Mouse (Mus musculus) neutrophil, adult 65 days (primary cell): ENCODE data around the gene Paics. TPM values are rescaled to one million over a fixed set of nuclear protein-coding genes. Genes with fewer than 3 reads are reported as not detected.

Experiments
- total RNA-seq: library from RNA; stranded (reverse); gene quantifications from 2 replicates; pipeline ENCODE4 v1.2.4, GENCODE M21; 2023

Gene Paics
- total RNA-seq, result 53.6 and 62.7 TPM in 2 replicates

DNA sequence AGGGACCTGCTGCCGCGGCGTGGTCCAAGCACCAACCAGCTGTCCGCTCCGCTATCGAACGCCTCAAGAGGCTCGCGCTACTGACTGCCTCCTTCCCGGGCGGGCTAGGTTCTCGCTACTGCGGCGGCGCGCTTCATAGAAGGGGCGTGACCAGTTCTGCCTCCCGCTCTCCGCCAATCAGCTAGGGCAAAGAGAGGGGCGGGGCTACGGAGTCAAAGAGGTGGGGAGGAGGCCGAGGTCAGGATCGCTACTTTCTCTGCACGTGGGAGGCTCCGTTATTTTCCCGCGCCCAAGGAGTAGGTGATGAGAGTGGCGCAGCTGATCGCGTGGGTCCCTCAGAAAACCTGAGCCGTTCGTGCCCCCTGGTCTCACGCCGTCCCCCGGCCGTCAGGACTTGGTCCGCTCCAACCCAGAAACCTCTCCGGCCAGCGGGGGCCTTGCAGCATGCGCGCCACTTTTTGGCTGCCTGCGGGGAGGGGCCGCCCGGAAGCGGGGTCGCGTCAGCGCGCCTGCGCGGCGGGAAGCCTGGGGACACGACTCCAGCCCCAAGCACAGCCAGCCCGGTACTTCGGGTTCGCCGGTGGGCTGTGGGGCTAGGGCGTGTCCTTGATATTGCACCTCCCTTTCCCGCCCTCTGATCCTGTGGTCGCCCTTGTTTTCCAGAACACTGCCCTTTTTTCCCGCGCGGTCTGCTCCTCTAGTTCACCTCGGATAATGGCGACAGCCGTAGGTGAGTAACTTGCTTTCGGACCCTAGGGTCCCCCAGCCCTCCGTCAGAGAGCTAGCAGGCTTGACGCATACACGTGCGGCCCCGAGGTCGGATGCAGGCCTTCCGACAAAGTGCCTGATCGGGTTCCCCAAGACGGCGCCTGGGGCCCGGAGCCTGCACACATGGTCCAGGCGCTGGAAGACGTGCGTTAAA, at the start of gene Paics, which contains the start of gene Ppat:
Gene Paics, plus strand, starts transcription at position 202 of the 922 bp plus-strand sequence.
Gene Ppat, minus strand, starts transcription at position 473 of the 922 bp plus-strand sequence.

GRCm38 (mm10) chr5:76905405-76906154, 45.5 kb upstream of the Paics start, which contains the start of gene Aasdh:
Gene Aasdh, minus strand, starts transcription at chr5:76905514.

DNA sequence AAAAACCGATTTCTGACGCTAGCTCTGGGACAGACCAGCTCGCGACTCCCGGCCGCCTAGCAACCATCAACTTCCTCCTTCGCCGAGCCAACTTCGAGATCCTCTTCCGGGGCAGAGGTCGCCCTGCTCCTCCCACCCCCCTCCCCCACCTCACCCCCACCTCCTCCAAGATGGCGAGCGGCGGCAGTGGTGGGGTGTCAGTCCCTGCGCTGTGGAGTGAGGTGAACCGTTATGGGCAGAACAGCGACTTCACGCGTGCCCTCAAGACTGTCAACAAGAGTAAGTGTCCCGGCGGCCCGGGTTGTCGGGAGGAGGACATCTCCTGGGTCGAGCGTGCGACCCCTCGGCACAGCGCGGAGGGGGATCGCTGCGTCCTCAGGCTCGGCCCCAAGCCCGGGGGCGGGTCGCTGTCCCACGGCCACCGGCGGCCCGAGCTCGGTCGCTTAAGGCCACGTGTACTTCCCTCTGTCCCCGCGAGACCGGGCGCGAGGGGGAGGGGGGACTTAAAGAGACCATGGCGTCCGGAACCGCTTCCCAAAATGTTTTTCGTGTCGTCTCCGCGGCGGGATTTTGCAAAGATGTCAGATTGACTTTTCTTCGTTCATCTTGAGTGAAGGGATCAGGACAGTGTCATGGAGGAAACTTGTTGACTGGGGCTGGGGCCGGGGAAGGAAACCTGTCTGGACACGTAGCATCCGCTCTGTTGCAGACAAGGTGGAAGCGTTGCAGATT, 23.6 kb downstream of the Paics start, which contains the start of gene Srp72:
Gene Srp72, plus strand, starts transcription at position 130 of the 732 bp plus-strand sequence.

DNA sequence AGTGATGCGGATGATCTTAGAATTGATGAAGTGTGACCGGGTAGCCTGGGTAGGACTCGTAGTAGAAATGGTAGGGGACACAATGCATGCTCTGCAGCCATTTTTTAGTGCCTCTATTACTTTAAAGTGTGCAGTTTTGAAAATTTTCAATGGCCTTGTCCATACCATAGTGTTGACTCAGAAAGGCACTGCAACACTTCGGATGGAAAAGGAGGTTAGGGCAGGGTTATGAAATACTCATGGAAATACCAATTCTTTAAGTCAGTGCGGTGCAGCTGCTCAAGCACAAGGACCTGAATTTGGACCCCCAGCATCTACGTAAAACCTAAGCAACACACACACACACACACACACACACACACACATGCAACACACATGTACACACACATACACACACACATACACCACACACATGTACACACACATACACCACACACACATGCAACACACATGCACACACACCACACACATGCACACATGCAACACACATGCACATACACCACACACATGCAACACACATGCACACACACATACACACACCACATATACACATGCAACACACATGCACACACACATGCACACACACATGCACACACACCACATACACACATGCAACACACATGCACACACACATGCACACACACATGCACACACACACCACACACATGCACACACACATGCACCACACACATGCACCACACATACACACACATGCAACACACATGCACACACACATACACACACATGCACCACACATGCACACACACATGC, 53.1 kb downstream of the Paics start, which contains the start of gene Arl9:
Gene Arl9, plus strand, starts transcription at position 5 of the 771 bp plus-strand sequence.

GRCm38 (mm10) chr5:77015544-77016482, 64.7 kb downstream of the Paics start, which contains the start of gene Thegl:
Gene Thegl, plus strand, starts transcription at chr5:77016023.

Other genes with a start within 250 kb of the Paics start
- gene Aasdh, start 45.8 kb upstream of the Paics start, total RNA-seq, result 3.8 and 5.7 TPM in 2 replicates
- 4.7 and 5.7 TPM in 2 replicates for gene Ppat, start 271 bp downstream of the Paics start, total RNA-seq
- gene Srp72, start 23.4 kb downstream of the Paics start, total RNA-seq, result 101 and 114 TPM in 2 replicates
- 0.84 TPM in 1 of 2 replicates, not detected in the other for gene Arl9, start 52.7 kb downstream of the Paics start, total RNA-seq
- gene Thegl, start 64.7 kb downstream of the Paics start, total RNA-seq, result not detected in 2 replicates
- gene Hopx, start 163.8 kb downstream of the Paics start, total RNA-seq, result 22.8 and 33.8 TPM in 2 replicates